Mouse (Mus musculus) myocyte (in vitro differentiated cells): ENCODE measurements around the gene Aff3. TPM values are rescaled to one million over a fixed set of nuclear protein-coding genes. Genes with fewer than 3 reads are reported as not detected.

Experiments
- H3K27me3 ChIP-seq: one replicate; pipeline ENCODE4 v1.6.1; 2011; ENCODE audit not compliant: control insufficient read depth, insufficient read depth, insufficient read length
- H3K36me3 ChIP-seq: one replicate; pipeline ENCODE4 v1.6.1; 2011; ENCODE audit not compliant: control insufficient read depth, insufficient read depth
- H3K4me2 ChIP-seq: one replicate; pipeline ENCODE4 v1.6.1; 2011; ENCODE audit warnings: low read depth, control low read depth
- H3K4me3 ChIP-seq: one replicate; pipeline ENCODE4 v1.5.1; 2011; ENCODE audit warnings: mild to moderate bottlenecking, control low read depth, moderate library complexity
- H3K79me2 ChIP-seq: one replicate; pipeline ENCODE4 v1.6.1; 2011; ENCODE audit not compliant: control insufficient read depth, insufficient read depth
- H3ac ChIP-seq: one replicate; pipeline ENCODE4 v1.6.1; 2011; ENCODE audit not compliant: control insufficient read depth, insufficient read length
- CEBPB ChIP-seq: IDR thresholded peaks from 2 replicates; pipeline ENCODE4 v1.6.1; 2011; ENCODE audit warnings: mild to moderate bottlenecking, moderate library complexity; ENCODE audit not compliant: poor library complexity, insufficient read depth, severe bottlenecking
- E2F4 ChIP-seq: IDR thresholded peaks from one replicate; pipeline ENCODE4 v1.6.1; 2011; ENCODE audit warnings: mild to moderate bottlenecking, control low read depth, moderate library complexity; ENCODE audit not compliant: insufficient read depth
- MAX ChIP-seq: IDR thresholded peaks from one replicate; pipeline ENCODE4 v1.6.1; 2011; ENCODE audit warnings: low read depth, mild to moderate bottlenecking, control low read depth
- MYOD1 ChIP-seq, 3 experiments: IDR thresholded peaks; one replicate each; pipeline ENCODE4 v1.6.1; 2011; ENCODE audit warnings: control low read depth in 2 of 3, low read depth in 2 of 3, mild to moderate bottlenecking in 2 of 3, moderate library complexity in 1 of 3; ENCODE audit not compliant: insufficient read length in 2 of 3, control insufficient read depth in 1 of 3
- MYOG ChIP-seq, 3 experiments: IDR thresholded peaks; one replicate each; pipeline ENCODE4 v1.6.1; 2011; ENCODE audit warnings: control low read depth in 2 of 3, low read depth in 2 of 3, mild to moderate bottlenecking in 2 of 3; ENCODE audit not compliant: insufficient read length in 2 of 3, control insufficient read depth in 1 of 3, insufficient read depth in 1 of 3
- POLR2A ChIP-seq: IDR thresholded peaks from one replicate; pipeline ENCODE4 v1.6.1; 2011; ENCODE audit warnings: low read depth, mild to moderate bottlenecking, control low read depth, moderate library complexity; ENCODE audit not compliant: insufficient read length
- POLR2AphosphoS2 ChIP-seq: IDR thresholded peaks from one replicate; pipeline ENCODE4 v1.6.1; 2011; ENCODE audit warnings: low read depth, control low read depth; ENCODE audit not compliant: insufficient read length
- REST ChIP-seq: IDR thresholded peaks from one replicate; pipeline ENCODE4 v1.6.1; 2011; ENCODE audit warnings: mild to moderate bottlenecking, control low read depth, moderate library complexity; ENCODE audit not compliant: insufficient read depth, insufficient read length
- SRF ChIP-seq: IDR thresholded peaks from one replicate; pipeline ENCODE4 v1.6.1; 2011; ENCODE audit warnings: low read depth; ENCODE audit not compliant: control insufficient read depth, insufficient read length
- TCF12 ChIP-seq: IDR thresholded peaks from one replicate; pipeline ENCODE4 v1.6.1; 2011; ENCODE audit warnings: mild to moderate bottlenecking, control low read depth; ENCODE audit not compliant: poor library complexity, insufficient read depth, severe bottlenecking
- TCF3 ChIP-seq: IDR thresholded peaks from one replicate; pipeline ENCODE4 v1.6.1; 2011; ENCODE audit warnings: low read depth, control low read depth; ENCODE audit not compliant: insufficient read length
- USF1 ChIP-seq: IDR thresholded peaks from one replicate; pipeline ENCODE4 v1.6.1; 2011; ENCODE audit warnings: low read depth, mild to moderate bottlenecking, control low read depth, moderate library complexity
- polyA plus RNA-seq: library from polyadenylated mRNA; unstranded; fragments of >200 nt; fragmentation: generic; extraction: Trizol; gene quantifications from one replicate; pipeline ENCODE4 v1.2.1, GENCODE M21; 2012; ENCODE audit warnings: missing spikeins

Aff3 gene
- polyA plus RNA-seq, 1 experiment: not detected

- Histone ChIP-seq H3K36me3 (no peaks in the 10 kb centered on the region), H3K4me3 (no peak overlapping the region), H3K79me2 (no peaks in the 10 kb centered on the region), H3K4me2 (no peak overlapping the region), H3K27me3 (no peaks in the 10 kb centered on the region), H3ac (no peak overlapping the region)
- TF ChIP-seq POLR2AphosphoS2 (no peak), REST (no peak), CEBPB (no peak), MYOG (IDR thresholded peaks at IDR 0.05; ENCODE audit: control insufficient read depth in 1 of 3, insufficient read depth in 1 of 3, insufficient read length in 2 of 3, low read depth in 2 of 3) (no peak), POLR2A (no peak), MAX (no peak), TCF3 (no peak), USF1 (no peak), E2F4 (no peak), SRF (no peak), MYOD1 (IDR thresholded peaks at IDR 0.05; ENCODE audit: control insufficient read depth in 1 of 3, insufficient read length in 2 of 3, low read depth in 2 of 3) (no peak), TCF12 (no peak)
These were observed 376.0 kb downstream of the Aff3 start for GRCm38 (mm10) chr1:38288716-38289115.

GRCm38 (mm10) chr1:38286551-38286950 is 378.2 kb downstream of the Aff3 start:
- Histone ChIP-seq H3K27me3 (peaks cover 5% of the 10 kb centered on the region), H3ac (no peak overlapping the region), H3K36me3 (no peaks in the 10 kb centered on the region), H3K4me3 (no peak overlapping the region), H3K79me2 (no peaks in the 10 kb centered on the region), H3K4me2 (no peak overlapping the region)
- TF ChIP-seq MYOD1 (IDR thresholded peaks at IDR 0.05; ENCODE audit: control insufficient read depth in 1 of 3, insufficient read length in 2 of 3, low read depth in 2 of 3) (no peak), USF1 (no peak), E2F4 (no peak)

- no peak overlapping the region for H3K4me3 ChIP-seq
- H3ac ChIP-seq: no peak overlapping the region
- H3K4me2 ChIP-seq: no peak overlapping the region
- peaks cover 9% of the 10 kb centered on the region for H3K27me3 ChIP-seq
- H3K36me3 ChIP-seq: no peaks in the 10 kb centered on the region
- TF ChIP-seq USF1 (no peak), POLR2A (no peak), POLR2AphosphoS2 (no peak), E2F4 (no peak), REST (no peak), MYOD1 (IDR thresholded peaks at IDR 0.05; ENCODE audit: control insufficient read depth in 1 of 3, insufficient read length in 2 of 3, low read depth in 2 of 3) (no peak), MYOG (IDR thresholded peaks at IDR 0.05; ENCODE audit: control insufficient read depth in 1 of 3, insufficient read depth in 1 of 3, insufficient read length in 2 of 3, low read depth in 2 of 3) (no peak), TCF12 (no peak), TCF3 (no peak), MAX (no peak), CEBPB (no peak), SRF (no peak)
- no peaks in the 10 kb centered on the region for H3K79me2 ChIP-seq
These were observed 384.2 kb downstream of the Aff3 start for GRCm38 (mm10) chr1:38280549-38280948.

GRCm38 (mm10) chr1:38271312-38271711 is 393.4 kb downstream of the Aff3 start:
- Histone ChIP-seq H3ac (no peak overlapping the region), H3K4me3 (no peak overlapping the region), H3K4me2 (no peak overlapping the region), H3K36me3 (no peaks in the 10 kb centered on the region), H3K79me2 (no peaks in the 10 kb centered on the region), H3K27me3 (no peaks in the 10 kb centered on the region)
- TF ChIP-seq REST: no peak
- TF ChIP-seq POLR2A: no peak
- TF ChIP-seq MYOD1 (IDR thresholded peaks at IDR 0.05; ENCODE audit: control insufficient read depth in 1 of 3, insufficient read length in 2 of 3, low read depth in 2 of 3): no peak
- TF ChIP-seq MAX: no peak
- TF ChIP-seq MYOG (IDR thresholded peaks at IDR 0.05; ENCODE audit: control insufficient read depth in 1 of 3, insufficient read depth in 1 of 3, insufficient read length in 2 of 3, low read depth in 2 of 3): no peak
- no peak for TF ChIP-seq CEBPB
- TF ChIP-seq TCF3: no peak
- TF ChIP-seq E2F4: no peak
- TF ChIP-seq POLR2AphosphoS2: no peak
- no peak for TF ChIP-seq SRF
- TF ChIP-seq USF1: no peak
- TF ChIP-seq TCF12: no peak
